Mouse (Mus musculus) liver, embryonic 11.5 days (tissue): ENCODE measurements around the gene Unc93a2. TPM values are rescaled to one million over a fixed set of nuclear protein-coding genes. Genes with fewer than 3 reads are reported as not detected.
A peak's percentile ranks its signal among the peaks of the same experiment; 100 is the strongest.
"Not testable (repeated sequence)": the region's sequence is repeated elsewhere in the genome, so short reads cannot be mapped to it uniquely, and the experiment has no call there.

Source experiments
- ATAC-seq: fragments of 200-750 bp; cut with Nextera tagmentation; replicated peaks from 2 replicates; pipeline ENCODE4 v1.8.0; 2017; ENCODE audit warnings: moderate number of reproducible peaks, mild to moderate bottlenecking, moderate TSS enrichment, moderate library complexity; ENCODE audit not compliant: low FRiP score
- DNase-seq: peaks from one replicate; pipeline ENCODE4 v3.0.0-alpha.2; 2017; ENCODE audit warnings: low spot score
- H3K27ac ChIP-seq: fragments of 300-500 bp; sonication (generic); 2 replicates; pipeline ENCODE4 v1.5.1; 2014; ENCODE audit warnings: mild to moderate bottlenecking, low read depth, low read length, control low read depth
- H3K27me3 ChIP-seq: fragments of 300-500 bp; sonication (generic); replicated peaks from 2 replicates; pipeline ENCODE4 v1.6.1; 2014; ENCODE audit warnings: low read length, mixed read lengths; ENCODE audit not compliant: control insufficient read depth, insufficient read depth
- H3K36me3 ChIP-seq: fragments of 300-500 bp; sonication (generic); 2 replicates; pipeline ENCODE4 v1.6.1; 2014; ENCODE audit warnings: mild to moderate bottlenecking, low read length, moderate library complexity, mixed read lengths; ENCODE audit not compliant: control insufficient read depth, insufficient read depth
- H3K4me1 ChIP-seq: fragments of 300-500 bp; sonication (generic); replicated peaks from 2 replicates; pipeline ENCODE4 v1.6.1; 2014; ENCODE audit warnings: low read length, mixed read lengths; ENCODE audit not compliant: control insufficient read depth, insufficient read depth
- H3K4me2 ChIP-seq: fragments of 300-500 bp; sonication (generic); 2 replicates; pipeline ENCODE4 v1.6.1; 2014; ENCODE audit warnings: mild to moderate bottlenecking, control low read depth, moderate library complexity
- H3K4me3 ChIP-seq: fragments of 300-500 bp; sonication (generic); 2 replicates; pipeline ENCODE4 v1.5.1; 2014; ENCODE audit warnings: low read depth, low read length, control low read depth
- H3K9ac ChIP-seq: fragments of 300-500 bp; sonication (generic); 2 replicates; pipeline ENCODE4 v1.6.1; 2014; ENCODE audit warnings: low read depth, low read length, control low read depth
- H3K9me3 ChIP-seq: fragments of 300-500 bp; sonication (generic); 2 replicates; pipeline ENCODE4 v1.6.1; 2016; ENCODE audit warnings: low read length, inconsistent platforms, mixed read lengths; ENCODE audit not compliant: control insufficient read depth
- WGBS: fragments of 180-500 bp; shearing (Covaris S2); extraction: QIAGEN DNeasy Blood & Tissue Kit; methylation state at CpG from one replicate; pipeline ENCODE4 v1.1.7; 2014; 5-methylcytosine and 5-hydroxymethylcytosine counted together
- polyA plus RNA-seq: library from polyadenylated mRNA; unstranded; fragments of >200 nt; fragmentation: Nextera tagmentation; extraction: Ambion mirVana; gene quantifications from 2 replicates; pipeline ENCODE4 v1.2.1, GENCODE M21; 2014

Gene Unc93a2
- polyA plus RNA-seq, 1 experiment from 2014 or later = not detected

DNA sequence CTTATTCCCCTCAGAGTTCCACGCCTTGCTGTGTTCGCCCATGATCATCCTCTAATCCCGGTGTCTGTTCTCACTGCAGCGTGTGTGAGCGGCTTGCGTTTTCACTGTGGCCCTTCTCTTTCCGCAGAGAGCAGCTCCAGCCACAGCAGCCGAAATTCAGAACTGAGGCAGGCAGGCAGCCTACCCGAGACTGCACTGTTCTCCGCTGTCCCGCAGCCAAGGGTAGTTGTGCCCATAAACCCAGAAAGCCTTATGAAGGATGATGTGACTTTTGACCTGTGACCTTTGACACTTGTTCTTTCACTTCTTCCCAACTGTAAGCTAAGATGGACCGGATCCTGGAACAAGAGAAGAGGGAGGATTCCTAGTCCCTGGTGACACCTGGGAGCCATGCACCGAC lies 11.8 kb upstream of the Unc93a2 start:
- not testable (repeated sequence) for H3K9me3 ChIP-seq, H3K27me3 ChIP-seq, H3K36me3 ChIP-seq, ATAC-seq, H3K9ac ChIP-seq, DNase-seq, H3K27ac ChIP-seq, H3K4me2 ChIP-seq, H3K4me3 ChIP-seq, H3K4me1 ChIP-seq
- 75% methylated on average over 10 of the region's 13 CpGs for WGBS

DNA sequence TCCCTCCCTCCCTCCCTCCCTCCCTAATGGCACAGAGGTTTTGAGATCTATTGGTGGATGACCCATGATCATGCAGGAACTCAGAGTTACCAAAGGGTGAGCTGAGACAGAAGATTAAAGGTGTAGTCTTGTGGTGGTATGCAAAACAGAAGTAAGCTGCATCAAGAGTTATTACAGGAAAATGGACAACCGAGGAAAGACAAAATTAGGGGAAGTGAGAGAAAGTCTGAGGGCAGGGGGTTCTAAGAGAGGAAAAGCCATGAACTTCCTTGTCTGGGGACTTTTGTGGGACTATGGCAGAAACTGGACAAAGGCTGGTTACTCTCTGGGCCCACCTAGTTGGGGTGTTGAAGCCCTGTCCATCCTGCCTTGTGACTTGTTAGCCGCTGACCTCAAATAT lies 11.0 kb upstream of the Unc93a2 start:
- H3K9me3 ChIP-seq, H3K4me1 ChIP-seq, DNase-seq, H3K27ac ChIP-seq, H3K4me2 ChIP-seq, H3K36me3 ChIP-seq, H3K27me3 ChIP-seq, H3K9ac ChIP-seq, H3K4me3 ChIP-seq, ATAC-seq: not testable (repeated sequence)
- WGBS = no CpG with 5 or more reads among the region's 2 CpGs

DNA sequence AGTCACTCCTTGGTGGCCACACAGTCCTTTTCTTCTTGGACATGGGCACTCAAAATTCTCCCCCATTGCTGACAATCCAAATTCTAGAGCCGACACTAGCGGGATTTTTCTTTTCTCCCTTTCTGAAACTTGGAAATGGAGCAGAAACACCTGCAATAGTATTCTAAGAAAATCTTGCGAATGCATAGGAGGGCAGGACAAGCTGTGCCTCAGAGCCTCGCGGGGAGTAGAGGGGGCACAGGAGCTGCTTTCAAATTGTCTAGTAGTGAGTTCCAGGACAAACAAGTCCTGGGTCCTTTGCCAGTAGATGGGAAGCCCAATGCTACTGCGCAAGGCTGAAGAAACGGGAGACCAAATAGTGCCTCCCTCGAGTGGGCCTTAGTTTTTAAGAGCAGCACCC lies 10.4 kb upstream of the Unc93a2 start:
- H3K4me2 ChIP-seq, H3K9ac ChIP-seq, H3K27ac ChIP-seq, DNase-seq, H3K9me3 ChIP-seq, H3K36me3 ChIP-seq, ATAC-seq, H3K4me3 ChIP-seq, H3K4me1 ChIP-seq, H3K27me3 ChIP-seq: not testable (repeated sequence)
- 83% methylated on average over 7 of the region's 8 CpGs for WGBS

DNA sequence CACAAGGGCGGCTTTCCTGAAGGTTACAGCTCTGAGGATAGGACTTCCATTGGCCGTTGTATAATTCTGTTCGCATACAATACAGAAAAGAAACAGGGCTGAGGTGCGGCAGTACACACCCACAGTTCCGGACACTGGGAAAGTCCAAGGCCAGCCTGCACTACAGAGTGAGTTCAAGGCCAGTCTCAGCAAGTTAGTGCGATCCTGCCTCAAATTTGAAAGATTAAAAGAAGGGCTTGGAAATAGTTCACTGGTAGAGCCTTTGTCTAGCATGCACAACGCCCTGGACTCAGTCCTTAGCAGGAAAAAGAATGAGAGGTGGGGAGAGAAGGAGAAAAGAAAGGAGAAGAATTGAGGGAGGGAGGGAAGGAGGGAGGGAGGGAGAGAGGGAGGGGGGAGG lies 9.9 kb upstream of the Unc93a2 start:
- 83% methylated on average over 7 of the region's 7 CpGs for WGBS
- not testable (repeated sequence) for ATAC-seq, H3K36me3 ChIP-seq, DNase-seq, H3K9me3 ChIP-seq, H3K4me3 ChIP-seq, H3K9ac ChIP-seq, H3K27ac ChIP-seq, H3K4me1 ChIP-seq, H3K27me3 ChIP-seq, H3K4me2 ChIP-seq

DNA sequence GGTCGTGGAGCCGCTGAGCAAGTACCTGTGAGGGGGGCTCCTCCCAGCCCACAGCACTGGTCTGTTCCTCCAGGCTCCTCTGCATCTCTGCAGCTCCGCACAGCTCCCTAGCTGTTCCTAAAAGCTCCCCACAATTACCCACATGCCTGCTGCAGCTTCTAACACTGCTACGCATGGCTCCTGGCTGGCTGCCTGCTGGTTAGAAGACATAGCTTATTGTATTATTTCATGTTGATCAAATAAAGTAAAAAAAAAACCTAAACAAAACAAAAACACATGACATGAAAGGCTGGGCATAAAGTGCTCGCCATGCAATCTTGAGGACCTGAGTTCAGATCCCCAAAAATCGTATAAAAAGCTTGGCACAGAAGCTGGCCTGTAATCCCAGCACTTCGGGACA lies 4.6 kb upstream of the Unc93a2 start:
- not testable (repeated sequence) for DNase-seq, H3K27ac ChIP-seq, H3K4me2 ChIP-seq, H3K4me1 ChIP-seq, H3K9me3 ChIP-seq, H3K4me3 ChIP-seq, H3K9ac ChIP-seq, H3K27me3 ChIP-seq, H3K36me3 ChIP-seq, ATAC-seq
- WGBS = 72% methylated on average over 7 of the region's 7 CpGs

DNA sequence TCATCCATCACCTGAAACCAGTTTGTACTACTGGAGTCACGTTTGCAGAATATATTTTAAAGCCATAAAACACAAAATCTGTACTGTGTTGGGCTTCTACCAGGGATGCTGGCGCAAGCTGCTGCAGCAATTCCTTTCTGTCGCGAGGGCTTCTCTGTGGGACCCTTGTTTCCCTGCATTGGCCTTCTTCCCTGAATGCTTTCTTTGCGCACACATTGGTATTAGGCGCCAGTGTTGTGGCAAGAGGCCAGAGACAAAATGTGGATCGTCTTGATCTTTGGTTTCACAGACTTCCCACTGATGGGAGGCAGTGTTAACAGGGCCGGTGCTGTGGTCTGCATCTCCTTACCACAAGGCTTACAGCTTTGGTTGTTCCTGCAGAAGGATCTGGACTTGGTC lies 3.7 kb upstream of the Unc93a2 start:
- H3K9ac ChIP-seq, ATAC-seq, H3K27ac ChIP-seq, H3K27me3 ChIP-seq, DNase-seq, H3K4me2 ChIP-seq, H3K4me3 ChIP-seq, H3K9me3 ChIP-seq, H3K36me3 ChIP-seq, H3K4me1 ChIP-seq: not testable (repeated sequence)
- 83% methylated on average over 6 of the region's 8 CpGs for WGBS

DNA sequence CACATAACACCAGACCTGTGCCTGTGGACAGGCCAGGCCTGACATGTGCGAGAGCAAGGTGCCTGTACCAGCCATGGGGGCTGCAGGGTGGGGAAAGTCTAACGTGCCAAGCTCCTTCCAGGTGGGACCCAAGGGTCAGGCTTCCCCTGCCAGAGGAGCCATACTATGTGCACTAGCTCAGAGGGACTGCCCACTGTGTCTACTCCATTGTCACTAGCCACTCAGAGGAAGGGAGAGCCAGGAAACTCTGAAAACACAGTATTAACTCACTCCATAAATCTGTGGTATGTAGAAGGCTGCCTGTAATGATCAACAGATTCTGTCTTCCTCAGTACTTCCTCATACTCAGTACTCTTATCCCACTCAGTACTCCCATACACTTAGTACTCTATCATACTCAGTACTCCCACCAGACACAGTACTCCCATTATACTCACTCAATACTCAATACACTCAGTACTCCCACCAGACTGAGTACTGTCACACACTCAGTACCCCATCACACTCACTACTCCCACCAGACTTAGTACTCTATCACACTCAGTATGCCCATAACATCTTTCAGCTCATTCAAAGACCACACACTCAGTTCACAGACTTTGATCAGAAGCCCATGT lies 3.2 kb upstream of the Unc93a2 start:
- ATAC-seq = 0 out of 2 replicates have a peak, but pooled peaks have one; percentile 31
- WGBS = no CpG with 5 or more reads among the region's 2 CpGs
- H3K36me3 ChIP-seq, H3K4me1 ChIP-seq, H3K4me3 ChIP-seq, H3K27ac ChIP-seq, DNase-seq, H3K4me2 ChIP-seq, H3K27me3 ChIP-seq, H3K9ac ChIP-seq, H3K9me3 ChIP-seq: not testable (repeated sequence)

DNA sequence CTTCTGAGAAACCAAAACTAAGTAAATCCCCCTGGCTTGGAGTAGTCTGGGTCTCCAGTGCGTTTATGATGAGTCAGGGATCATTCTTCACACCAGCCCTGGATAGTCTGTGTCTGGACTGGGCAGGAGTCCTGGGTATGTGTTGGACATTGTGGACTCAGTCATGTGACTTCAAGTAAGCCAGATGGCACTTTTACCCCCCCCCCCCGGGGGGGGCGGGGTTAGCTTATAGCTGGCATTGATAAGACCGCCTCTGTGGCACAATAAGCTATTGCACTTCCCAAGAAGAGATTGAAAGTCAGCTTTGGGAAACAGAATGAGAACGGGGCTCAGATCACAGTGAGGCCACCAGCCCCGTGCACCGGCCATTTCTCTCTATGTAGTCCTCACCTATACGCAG lies 752 bp upstream of the Unc93a2 start:
- not testable (repeated sequence) for ATAC-seq, H3K36me3 ChIP-seq, H3K4me3 ChIP-seq, DNase-seq, H3K27me3 ChIP-seq, H3K9ac ChIP-seq, H3K4me2 ChIP-seq, H3K27ac ChIP-seq, H3K9me3 ChIP-seq, H3K4me1 ChIP-seq
- 68% methylated on average over 8 of the region's 8 CpGs for WGBS
